Mouse (Mus musculus) neural tube, embryonic 14.5 days (tissue): ENCODE measurements around the gene Slco1a6. TPM values are rescaled to one million over a fixed set of nuclear protein-coding genes. Genes with fewer than 3 reads are reported as not detected.
A peak's percentile ranks its signal among the peaks of the same experiment; 100 is the strongest.
"Not testable (repeated sequence)": the region's sequence is repeated elsewhere in the genome, so short reads cannot be mapped to it uniquely, and the experiment has no call there.

Experiments used
- ATAC-seq: fragments of 200-750 bp; cut with Nextera tagmentation; 2 replicates; pipeline ENCODE4 v1.8.0; 2017; ENCODE audit warnings: low read depth, mild to moderate bottlenecking, moderate TSS enrichment, moderate library complexity
- H3K27ac ChIP-seq: fragments of 300-500 bp; sonication (generic); 2 replicates; pipeline ENCODE4 v1.5.1; 2014; ENCODE audit warnings: low read depth, mild to moderate bottlenecking, control low read depth, low read length, moderate library complexity, mixed read lengths
- H3K27me3 ChIP-seq: fragments of 300-500 bp; sonication (generic); 2 replicates; pipeline ENCODE4 v1.6.1; 2014; ENCODE audit warnings: low read length; ENCODE audit not compliant: control insufficient read depth, insufficient read depth
- H3K36me3 ChIP-seq: fragments of 300-500 bp; sonication (generic); 2 replicates; pipeline ENCODE4 v1.6.1; 2014; ENCODE audit warnings: low read length, mixed read lengths; ENCODE audit not compliant: control insufficient read depth, insufficient read depth
- H3K4me1 ChIP-seq: fragments of 300-500 bp; sonication (generic); 2 replicates; pipeline ENCODE4 v1.6.1; 2014; ENCODE audit warnings: low read length; ENCODE audit not compliant: control insufficient read depth, insufficient read depth
- H3K4me2 ChIP-seq: fragments of 300-500 bp; sonication (generic); 2 replicates; pipeline ENCODE4 v1.6.1; 2014; ENCODE audit warnings: mild to moderate bottlenecking, low read depth, low read length, control low read depth
- H3K4me3 ChIP-seq: fragments of 300-500 bp; sonication (generic); 2 replicates; pipeline ENCODE4 v1.5.1; 2014; ENCODE audit warnings: low read depth, low read length, control low read depth, mixed read lengths
- H3K9ac ChIP-seq: fragments of 300-500 bp; sonication (generic); replicated peaks from 2 replicates; pipeline ENCODE4 v1.6.1; 2014; ENCODE audit warnings: low read depth, mild to moderate bottlenecking, control low read depth, low read length, mixed read lengths
- H3K9me3 ChIP-seq: fragments of 300-500 bp; sonication (generic); 2 replicates; pipeline ENCODE4 v1.6.1; 2016; ENCODE audit warnings: low read length; ENCODE audit not compliant: control insufficient read depth
- WGBS: fragments of 180-500 bp; shearing (Covaris S2); extraction: QIAGEN DNeasy Blood & Tissue Kit; methylation state at CpG from one replicate; pipeline ENCODE4 v1.1.7; 2014; 5-methylcytosine and 5-hydroxymethylcytosine counted together
- polyA plus RNA-seq: library from polyadenylated mRNA; unstranded; fragments of >200 nt; fragmentation: Nextera tagmentation; extraction: Ambion mirVana; gene quantifications from 2 replicates; pipeline ENCODE4 v1.2.1, GENCODE M21; 2014

Slco1a6 gene
- polyA plus RNA-seq, 1 experiment from 2014 or later, result not detected

GRCm38 (mm10) chr6:142187426-142187825 lies 20.9 kb downstream of the Slco1a6 start:
- Histone ChIP-seq H3K36me3 (no peaks in the 10 kb centered on the region), H3K4me2 (no peak overlapping the region), H3K4me1 (no peaks in the 10 kb centered on the region), H3K9ac (no peak overlapping the region), H3K27me3 (no peaks in the 10 kb centered on the region), H3K9me3 (no peaks in the 10 kb centered on the region), H3K4me3 (no peak overlapping the region), H3K27ac (no peak overlapping the region)
- 92% methylated on average over 3 of the region's 3 CpGs for WGBS
- ATAC-seq, result no peak

DNA sequence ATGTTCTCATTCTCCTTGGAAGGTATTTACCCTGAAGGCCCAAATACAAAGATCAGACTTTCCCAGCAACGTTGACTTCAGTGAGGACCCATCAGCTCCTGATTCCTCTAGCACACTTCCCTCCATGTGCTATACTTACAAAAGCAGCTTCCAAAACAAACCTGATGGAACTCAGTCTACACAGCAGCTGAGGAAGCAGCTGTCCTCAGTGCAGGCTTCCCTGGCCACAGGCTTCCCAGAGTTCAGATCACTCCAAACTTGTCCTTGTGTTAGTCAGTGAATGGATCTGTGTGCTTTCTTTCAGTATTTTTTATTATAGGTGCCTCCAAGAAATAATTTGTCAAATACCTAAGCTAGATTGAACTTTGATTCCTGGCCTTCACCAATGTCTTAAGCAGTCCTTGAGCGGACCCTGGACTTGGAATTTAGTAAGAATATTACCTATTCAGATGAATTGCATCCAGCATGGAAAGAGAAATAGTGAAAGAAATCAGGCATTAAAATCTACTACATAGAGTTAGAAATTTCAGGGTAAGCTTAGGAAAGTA lies 22.4 kb downstream of the Slco1a6 start:
- Histone ChIP-seq H3K27ac (no peak overlapping the region), H3K36me3 (no peaks in the 10 kb centered on the region), H3K9ac (no peak overlapping the region), H3K27me3 (no peaks in the 10 kb centered on the region), H3K4me1 (no peaks in the 10 kb centered on the region), H3K4me2 (no peak overlapping the region), H3K9me3 (no peaks in the 10 kb centered on the region), H3K4me3 (no peak overlapping the region)
- no peak for ATAC-seq
- WGBS, result 81% methylated on average over 2 of the region's 2 CpGs

- WGBS, result 83% methylated on average over 5 of the region's 5 CpGs
- Histone ChIP-seq H3K36me3 (no peaks in the 10 kb centered on the region), H3K9ac (no peak overlapping the region), H3K9me3 (no peaks in the 10 kb centered on the region), H3K27me3 (no peaks in the 10 kb centered on the region), H3K4me1 (no peaks in the 10 kb centered on the region), H3K27ac (no peak overlapping the region), H3K4me2 (no peak overlapping the region), H3K4me3 (no peak overlapping the region)
- ATAC-seq, result no peak
Observed at GRCm38 (mm10) chr6:142163406-142163805, 44.9 kb downstream of the Slco1a6 start.

- no peaks in the 10 kb centered on the region for H3K36me3 ChIP-seq
- no peak overlapping the region for H3K4me2 ChIP-seq
- ATAC-seq, result no peak
- no peak overlapping the region for H3K9ac ChIP-seq
- H3K4me1 ChIP-seq, result no peaks in the 10 kb centered on the region
- no peaks in the 10 kb centered on the region for H3K9me3 ChIP-seq
- no peak overlapping the region for H3K4me3 ChIP-seq
- H3K27me3 ChIP-seq, result no peaks in the 10 kb centered on the region
- 89% methylated on average over 2 of the region's 2 CpGs for WGBS
- no peak overlapping the region for H3K27ac ChIP-seq
Observed at GRCm38 (mm10) chr6:142161171-142161570, 47.1 kb downstream of the Slco1a6 start.

DNA sequence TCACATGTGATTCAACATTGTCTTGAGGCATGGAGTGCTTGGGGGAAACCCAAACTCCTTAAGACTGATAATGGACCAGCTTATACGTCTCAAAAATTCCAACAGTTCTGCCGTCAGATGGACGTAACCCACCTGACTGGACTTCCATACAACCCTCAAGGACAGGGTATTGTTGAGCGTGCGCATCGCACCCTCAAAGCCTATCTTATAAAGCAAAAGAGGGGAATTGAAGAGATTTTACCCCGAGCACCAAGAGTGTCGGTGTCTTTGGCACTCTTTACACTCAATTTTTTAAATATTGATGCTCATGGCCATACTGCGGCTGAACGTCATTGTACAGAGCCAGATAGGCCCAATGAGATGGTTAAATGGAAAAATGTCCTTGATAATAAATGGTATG lies 54.2 kb downstream of the Slco1a6 start:
- H3K4me1 ChIP-seq, H3K9ac ChIP-seq, H3K4me2 ChIP-seq, H3K27me3 ChIP-seq, H3K36me3 ChIP-seq, H3K27ac ChIP-seq, H3K4me3 ChIP-seq, ATAC-seq, H3K9me3 ChIP-seq: not testable (repeated sequence)
- 94% methylated on average over 2 of the region's 10 CpGs for WGBS

- H3K36me3 ChIP-seq, result no peaks in the 10 kb centered on the region
- H3K4me2 ChIP-seq, result no peak overlapping the region
- H3K9ac ChIP-seq, result no peak overlapping the region
- no peak overlapping the region for H3K4me3 ChIP-seq
- WGBS, result 93% methylated on average over 1 of the region's 1 CpGs
- ATAC-seq, result no peak
- no peaks in the 10 kb centered on the region for H3K9me3 ChIP-seq
- no peaks in the 10 kb centered on the region for H3K27me3 ChIP-seq
- no peak overlapping the region for H3K27ac ChIP-seq
- H3K4me1 ChIP-seq, result no peaks in the 10 kb centered on the region
Observed at GRCm38 (mm10) chr6:142148371-142148770, 60.0 kb downstream of the Slco1a6 start.

DNA sequence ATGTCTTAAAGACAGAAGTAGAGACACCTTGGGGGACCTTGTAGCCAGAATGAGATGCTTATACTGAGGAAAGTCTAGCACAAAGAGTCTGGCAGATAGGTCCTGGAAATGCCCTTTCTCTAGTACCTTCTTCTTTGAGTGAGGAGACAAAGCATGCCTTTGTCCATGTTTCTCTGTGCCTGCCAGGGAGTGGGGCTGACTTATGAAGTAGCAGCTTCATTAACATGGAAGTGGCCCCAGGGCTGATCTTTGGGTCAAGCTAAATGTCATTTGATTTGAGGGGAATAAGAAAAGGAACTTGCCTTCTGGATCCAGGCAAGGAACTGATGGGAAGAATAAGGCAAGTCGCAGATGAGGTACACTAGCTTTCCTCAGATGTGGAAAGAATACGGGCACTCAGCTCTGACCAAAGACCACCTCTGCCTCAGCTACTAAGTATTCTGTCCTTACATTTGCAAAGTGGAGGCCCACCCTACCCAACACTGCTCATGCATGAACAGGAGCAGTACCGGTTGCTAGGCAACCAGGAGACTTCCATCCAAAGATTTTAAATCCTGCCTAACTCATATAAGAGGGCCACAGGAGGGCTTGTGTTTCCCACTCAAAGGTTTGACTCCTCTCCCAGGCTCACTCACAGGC lies 96.5 kb downstream of the Slco1a6 start:
- H3K9ac ChIP-seq, result no peak overlapping the region
- WGBS, result 42% methylated on average over 3 of the region's 3 CpGs
- H3K27ac ChIP-seq, result no peak overlapping the region

GRCm38 (mm10) chr6:142091126-142091525 lies 117.2 kb downstream of the Slco1a6 start:
- no peaks in the 10 kb centered on the region for H3K4me1 ChIP-seq

More for the DNA sequence above, 96.5 kb downstream of the Slco1a6 start:
- H3K9me3 ChIP-seq, result no peaks in the 10 kb centered on the region
- H3K4me3 ChIP-seq, result no peak overlapping the region
- no peaks in the 10 kb centered on the region for H3K27me3 ChIP-seq
- peaks cover 3% of the 10 kb centered on the region; the same call in 1 of the 2 replicates for H3K4me1 ChIP-seq
- no peaks in the 10 kb centered on the region for H3K36me3 ChIP-seq
- no peak overlapping the region for H3K4me2 ChIP-seq
- ATAC-seq, result peak; percentile 95

DNA sequence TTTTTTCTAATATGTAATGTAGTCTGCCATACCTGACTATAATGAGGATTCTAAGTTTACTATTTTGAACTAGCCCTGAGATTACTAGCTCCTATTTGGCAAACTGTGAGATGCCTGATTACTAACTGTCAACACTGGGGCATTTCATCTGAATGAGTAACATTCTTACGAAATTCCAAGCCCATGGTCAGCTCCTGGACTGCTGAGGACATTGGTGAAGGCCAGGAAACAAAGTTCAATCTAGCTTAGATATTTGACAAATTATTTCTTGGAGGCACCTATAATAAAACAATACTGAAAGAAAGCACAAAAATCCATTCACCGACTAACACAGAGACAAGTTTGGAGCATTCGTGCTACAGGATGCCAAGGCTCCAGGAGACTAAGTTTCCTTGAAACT lies 150.0 kb downstream of the Slco1a6 start:
- H3K27ac ChIP-seq, ATAC-seq, H3K9me3 ChIP-seq, H3K36me3 ChIP-seq, H3K4me2 ChIP-seq, H3K27me3 ChIP-seq, H3K9ac ChIP-seq, H3K4me3 ChIP-seq, H3K4me1 ChIP-seq: not testable (repeated sequence)
- WGBS, result 90% methylated on average over 3 of the region's 3 CpGs

More at GRCm38 (mm10) chr6:142091126-142091525, 117.2 kb downstream of the Slco1a6 start:
- ATAC-seq, result no peak
- Histone ChIP-seq H3K27ac (no peak overlapping the region), H3K27me3 (no peaks in the 10 kb centered on the region), H3K36me3 (no peaks in the 10 kb centered on the region), H3K4me3 (no peak overlapping the region), H3K4me2 (no peak overlapping the region), H3K9me3 (no peaks in the 10 kb centered on the region), H3K9ac (no peak overlapping the region)
- WGBS, result 88% methylated on average over 3 of the region's 3 CpGs
